Mouse (Mus musculus) myocyte (in vitro differentiated cells): Measurements from ENCODE around the gene Abcc12.

Source experiments
- MYOD1 ChIP-seq, 3 experiments: IDR thresholded peaks; one replicate each; pipeline ENCODE4 v1.6.1; 2011; ENCODE audit warnings: control low read depth in 2 of 3, low read depth in 2 of 3, mild to moderate bottlenecking in 2 of 3, moderate library complexity in 1 of 3; ENCODE audit not compliant: insufficient read length in 2 of 3, control insufficient read depth in 1 of 3
- TCF3 ChIP-seq: IDR thresholded peaks from one replicate; pipeline ENCODE4 v1.6.1; 2011; ENCODE audit warnings: low read depth, control low read depth; ENCODE audit not compliant: insufficient read length
- USF1 ChIP-seq: IDR thresholded peaks from one replicate; pipeline ENCODE4 v1.6.1; 2011; ENCODE audit warnings: low read depth, mild to moderate bottlenecking, control low read depth, moderate library complexity

DNA sequence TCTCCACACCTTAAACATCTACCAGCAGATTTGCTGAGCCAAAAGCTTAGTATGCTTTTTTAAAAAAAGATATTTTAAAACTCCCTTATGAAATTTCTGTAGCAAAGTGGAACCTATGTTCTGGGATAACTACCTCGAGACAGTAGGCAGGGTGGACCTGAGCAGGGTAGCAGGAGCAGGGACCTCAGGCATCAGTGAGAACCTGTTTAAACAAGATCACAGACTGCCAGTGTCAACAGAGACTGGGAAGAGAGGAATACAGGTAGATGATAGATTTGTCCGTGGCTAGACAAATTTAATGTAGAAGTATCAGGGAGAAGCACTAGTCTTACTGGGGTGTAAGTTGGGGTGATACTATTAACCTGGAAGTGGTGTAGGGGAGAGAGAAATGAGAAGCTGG, 33.3 kb upstream of the Abcc12 start:
- TF ChIP-seq USF1 (no peak), MYOD1 (IDR thresholded peaks at IDR 0.05; ENCODE audit: control insufficient read depth in 1 of 3, insufficient read length in 2 of 3, low read depth in 2 of 3) (no peak), TCF3 (no peak)
